Mouse (Mus musculus) c-Kit-negative CD71-positive TER-119-positive erythroid progenitor cells, embryonic 14.5 days (primary cell): ENCODE measurements around the gene Nat9.

Source experiments
- DNase-seq: peaks from one replicate; pipeline ENCODE4 v3.0.0-alpha.2; 2013; ENCODE audit warnings: low read depth, low spot score

Nat9 gene

GRCm38 (mm10) chr11:115155053-115155634 is 32.5 kb downstream of the Nat9 start:
- DNase-seq: no peak

DNA sequence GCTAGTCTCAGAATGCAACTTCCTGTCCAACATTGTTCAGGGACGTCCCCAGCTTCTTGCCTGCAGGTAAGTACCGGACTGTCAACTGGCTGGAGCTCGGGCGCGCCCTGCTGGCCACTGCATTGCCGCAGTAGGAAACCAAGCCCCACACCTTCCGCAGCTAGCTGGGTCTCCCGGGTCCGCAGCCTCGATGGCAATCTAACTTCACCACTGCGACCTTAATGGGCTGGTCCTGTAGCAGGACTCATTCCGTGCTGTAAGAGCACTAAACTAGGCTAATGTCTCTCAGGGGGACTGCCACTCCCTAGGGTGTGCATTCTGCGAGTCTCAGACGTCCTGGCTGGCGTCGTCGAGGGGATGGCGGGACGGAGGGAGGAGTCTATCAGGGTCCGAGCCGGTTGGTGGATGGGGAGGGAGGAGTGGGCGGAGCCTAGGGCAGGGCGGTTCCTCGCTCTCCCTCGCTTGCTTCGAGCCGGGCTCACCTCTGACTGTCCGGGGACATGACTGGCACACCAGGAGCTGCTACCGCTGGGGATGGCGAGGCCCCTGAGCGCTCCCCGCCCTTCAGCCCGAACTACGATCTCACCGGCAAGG is 33.9 kb downstream of the Nat9 start:
- DNase-seq: peak; percentile 36

- no peak for DNase-seq
Observed at GRCm38 (mm10) chr11:115153088-115153487, 34.6 kb downstream of the Nat9 start.

DNA sequence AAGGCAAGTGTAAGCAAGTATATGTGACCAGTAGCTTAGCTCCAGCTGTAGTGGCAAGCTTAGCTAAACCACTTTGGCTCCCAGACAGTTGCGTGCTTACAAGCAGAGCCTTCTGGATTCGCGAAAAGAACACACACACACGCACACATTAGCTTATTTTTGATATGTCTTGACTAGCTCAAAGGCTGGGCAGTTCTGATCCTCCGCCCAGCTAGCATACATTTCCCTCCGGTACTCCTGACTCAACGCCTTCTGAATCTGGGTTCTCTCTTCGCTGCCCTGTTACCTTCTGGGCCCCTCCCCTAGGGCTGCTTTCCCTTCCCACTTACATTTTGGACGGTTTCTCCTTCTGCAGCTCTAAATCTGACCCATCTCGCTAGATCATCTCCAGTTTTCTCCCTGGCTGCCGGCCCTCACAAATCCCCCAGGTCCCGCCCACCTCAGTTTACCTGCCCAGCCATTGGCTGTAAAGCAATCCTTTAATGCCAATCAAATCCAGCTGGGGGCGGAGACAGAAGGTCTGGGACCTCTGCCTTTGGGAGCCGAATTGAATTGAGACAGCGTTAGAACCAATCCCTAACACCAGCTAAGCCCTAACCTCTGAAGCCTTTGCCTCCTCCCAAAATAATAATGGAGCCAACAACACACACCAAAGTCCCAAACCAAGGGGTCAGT is 35.8 kb downstream of the Nat9 start:
- DNase-seq: no peak

DNA sequence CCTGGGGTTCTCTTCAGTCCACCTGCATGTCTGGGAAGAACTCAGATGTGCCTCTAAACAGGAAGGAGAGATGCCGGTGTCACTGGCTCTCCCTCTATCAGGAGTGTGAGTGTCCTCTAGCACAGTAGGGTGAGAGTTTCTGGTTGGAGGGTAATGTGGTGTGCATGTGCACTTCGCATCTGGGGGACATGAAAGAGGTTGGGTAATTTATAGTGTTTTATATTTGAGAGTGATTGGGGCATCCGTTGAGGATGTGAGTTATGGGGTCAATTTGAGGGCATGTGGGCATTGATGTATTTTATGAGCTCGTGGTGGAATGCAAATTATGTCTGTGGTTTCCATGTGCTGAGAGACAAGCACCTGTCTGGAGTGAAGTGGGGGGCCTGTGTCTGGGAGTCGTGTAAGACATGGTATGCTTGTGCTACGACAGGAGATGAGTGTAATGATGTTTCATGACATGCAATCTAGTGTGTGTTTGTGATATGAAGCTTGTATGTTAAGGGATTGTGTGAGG is 36.9 kb downstream of the Nat9 start:
- DNase-seq: no peak

DNA sequence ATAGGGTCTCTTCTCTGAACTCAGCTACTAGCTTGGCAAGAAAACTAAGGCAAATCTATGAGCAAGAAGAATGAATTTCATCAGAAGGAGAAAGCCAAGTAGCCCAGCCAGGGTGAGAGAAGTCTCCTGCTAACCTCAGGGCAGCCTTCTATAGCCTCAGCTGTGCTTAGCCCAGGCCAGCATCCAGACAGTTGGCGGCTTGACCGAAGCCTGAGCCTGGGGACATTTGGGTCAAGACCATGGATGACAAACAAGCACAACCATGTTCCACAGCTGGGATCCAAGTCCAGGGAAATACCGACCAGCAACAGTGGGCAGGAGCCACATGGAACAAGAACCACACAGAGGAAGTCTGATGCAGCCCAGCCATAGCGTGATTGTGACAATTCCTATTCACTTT is 39.8 kb downstream of the Nat9 start:
- no peak for DNase-seq

- DNase-seq: no peak
Observed at GRCm38 (mm10) chr11:115141970-115142369, 45.7 kb downstream of the Nat9 start.

DNA sequence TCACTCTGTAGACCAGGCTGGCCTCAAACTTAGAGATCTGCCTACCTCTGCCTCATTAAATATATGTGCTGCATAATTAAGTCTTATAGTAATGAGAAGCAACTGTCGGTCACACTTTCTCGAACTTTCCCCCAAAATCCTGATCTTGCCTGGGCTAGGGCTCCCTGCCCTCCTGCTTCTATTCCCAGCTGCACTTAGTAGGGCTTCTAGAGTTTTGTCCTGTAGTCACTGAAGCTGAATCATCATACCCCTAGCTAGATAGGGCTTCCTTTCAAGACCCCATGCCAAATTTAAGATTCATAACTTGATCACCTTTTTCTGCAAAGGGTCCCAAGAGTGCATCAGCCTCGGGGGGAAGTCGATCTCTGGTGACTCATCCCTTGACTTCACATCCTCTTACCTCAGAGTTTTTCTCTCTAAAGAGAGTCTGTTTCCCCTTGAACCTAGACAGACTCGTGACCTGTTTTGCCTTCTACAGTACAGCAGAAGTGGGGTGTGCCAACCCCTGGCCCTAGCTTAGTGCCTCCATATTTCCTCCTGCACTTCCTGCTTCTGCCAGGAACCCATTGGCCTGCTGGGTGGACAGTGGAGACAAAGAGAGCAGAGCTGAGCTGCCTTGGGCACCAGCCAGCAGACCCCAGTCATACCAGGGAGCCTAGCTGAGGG is 48.9 kb downstream of the Nat9 start:
- no peak for DNase-seq

DNA sequence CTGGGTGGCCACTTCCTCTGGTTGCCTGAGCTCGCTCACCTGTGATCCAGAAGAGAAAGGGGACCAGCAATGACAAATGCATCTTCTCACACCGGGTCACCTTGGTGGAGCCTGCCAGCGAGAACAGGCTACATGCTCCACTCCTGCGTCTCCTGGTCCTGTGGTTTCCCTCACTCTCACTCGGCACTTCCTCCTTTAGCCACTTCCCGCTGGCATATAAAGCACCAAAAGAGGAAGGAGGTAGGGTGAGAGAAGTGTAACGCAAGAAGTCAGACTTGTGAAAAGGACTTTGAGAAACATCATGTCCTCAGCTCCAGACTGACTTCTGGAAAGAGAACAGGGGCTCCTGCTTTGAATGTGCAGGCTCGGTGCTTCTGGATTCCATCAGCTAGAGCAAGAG is 53.9 kb downstream of the Nat9 start, which contains the start of gene Cd300lf:
Gene Cd300lf, minus strand, starts transcription at position 193 of the 400 bp plus-strand sequence.
- DNase-seq: no peak
